Mouse (Mus musculus) naive thymus-derived CD4-positive, alpha-beta T cell, adult 2 months (primary cell): ENCODE measurements around the gene Anapc16.

Experiments used
- DNase-seq: peaks from one replicate; pipeline ENCODE4 v3.0.0-alpha.2; 2011; ENCODE audit warnings: low read depth

Gene Anapc16

DNA sequence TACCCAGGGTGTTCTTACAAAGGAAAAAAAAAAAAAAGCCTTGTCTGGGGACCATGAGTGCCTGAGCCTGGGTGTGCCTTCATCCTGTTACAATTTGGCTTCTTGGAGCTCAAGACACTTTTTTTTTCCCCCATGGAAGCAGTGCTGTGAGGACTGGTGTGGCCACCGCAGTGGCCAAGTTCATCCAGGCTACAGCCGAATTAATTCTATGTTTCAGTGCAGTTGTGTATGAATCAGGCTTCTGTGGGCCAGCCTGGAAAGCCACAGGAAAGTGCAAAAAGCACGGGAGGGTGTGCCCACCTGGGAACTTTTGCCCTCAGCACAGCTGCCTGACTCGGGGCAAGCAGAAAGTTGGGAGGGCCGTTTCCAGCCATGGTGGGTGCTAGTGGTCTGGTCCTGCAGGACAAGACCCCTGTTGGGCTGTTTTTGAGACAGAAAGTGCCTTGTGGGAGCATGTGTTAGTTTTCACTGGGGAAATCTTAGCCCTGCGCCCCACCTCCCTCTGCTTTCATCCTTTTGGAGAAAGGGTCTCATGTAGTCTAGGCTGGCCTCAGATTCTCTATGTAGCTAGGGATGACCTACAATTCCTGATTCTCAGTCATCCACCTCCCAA, 32.4 kb downstream of the Anapc16 start:
- DNase-seq = no peak

DNA sequence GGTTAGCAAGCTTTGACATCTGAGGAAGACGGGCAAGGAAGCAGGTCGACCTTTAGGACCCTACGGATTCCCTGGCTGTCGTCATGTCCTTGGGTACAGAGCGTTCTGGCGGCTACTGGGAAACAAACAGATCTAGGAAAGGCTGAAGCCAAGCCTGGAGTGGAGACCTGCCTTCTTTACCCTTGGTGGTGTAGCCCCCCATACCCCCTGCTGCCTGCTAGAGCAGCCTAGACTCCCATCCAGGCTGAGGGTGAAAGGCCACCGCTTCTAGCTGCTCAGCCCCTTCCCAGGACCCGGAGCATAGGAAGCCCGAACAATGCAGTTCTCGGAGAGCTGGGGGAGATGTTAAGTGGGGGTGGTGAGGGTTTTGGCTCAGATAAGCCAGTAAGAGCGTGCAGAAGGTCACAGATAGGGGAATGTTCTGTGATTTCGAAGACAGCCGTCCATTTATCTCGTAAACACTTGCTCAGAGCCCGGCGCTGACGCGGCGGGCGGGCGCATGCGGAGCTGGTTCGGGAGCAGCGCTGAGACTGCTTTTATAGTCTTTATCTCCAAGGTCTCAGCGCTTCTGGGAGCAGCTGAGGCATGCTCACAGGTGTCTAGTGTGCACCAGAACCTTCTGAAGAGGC, 33.0 kb downstream of the Anapc16 start:
- DNase-seq = peak; percentile 74

DNA sequence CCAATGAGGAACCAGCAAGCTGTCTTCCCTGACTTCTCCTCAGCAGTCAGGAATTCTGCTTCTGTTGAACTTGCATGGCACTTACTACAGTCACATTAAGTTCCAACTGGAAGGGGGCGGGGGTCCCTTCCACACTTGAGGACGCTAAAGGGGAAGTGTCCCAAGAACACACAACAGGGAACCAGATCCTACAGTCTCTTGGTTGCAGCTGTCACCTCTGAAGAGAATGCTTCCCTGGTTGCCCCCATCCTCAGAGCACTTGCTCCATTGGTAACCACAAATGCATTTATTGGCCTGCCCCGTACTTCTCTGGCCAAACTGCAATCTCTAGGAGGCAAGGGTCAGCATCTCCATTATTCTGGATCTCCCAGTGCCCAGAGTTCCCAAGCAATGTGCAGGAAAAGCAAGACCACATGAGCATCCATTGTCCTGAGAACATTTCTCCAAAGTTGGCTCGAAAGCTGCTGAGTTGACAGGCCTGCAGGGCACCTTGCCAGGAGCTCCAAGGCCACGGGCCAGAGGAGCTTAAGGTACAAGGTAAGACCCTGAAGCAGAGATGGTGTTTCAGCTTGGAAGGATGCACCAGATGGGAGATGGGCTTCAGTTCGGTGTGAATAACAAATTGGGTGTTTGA, 35.5 kb downstream of the Anapc16 start:
- no peak for DNase-seq

GRCm38 (mm10) chr10:59966743-59967142, 36.2 kb downstream of the Anapc16 start:
- no peak for DNase-seq

GRCm38 (mm10) chr10:59965788-59966187, 37.1 kb downstream of the Anapc16 start:
- DNase-seq = no peak

DNA sequence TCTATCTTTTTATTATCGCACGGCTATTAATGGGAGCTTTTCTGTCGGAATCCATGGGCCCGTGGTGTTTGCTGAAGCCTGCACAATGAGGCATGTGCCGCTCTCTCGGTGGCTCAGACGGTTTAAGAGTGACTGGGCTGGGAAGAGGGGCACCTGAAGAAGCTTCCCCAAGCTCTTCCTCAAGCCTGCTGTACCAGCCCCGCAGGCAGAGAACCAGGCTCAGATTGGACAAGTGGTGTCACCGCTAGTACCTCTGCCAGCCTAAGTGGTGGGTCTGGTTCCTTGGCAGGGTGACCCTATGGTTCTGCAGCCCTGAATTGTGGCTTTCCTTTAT, 37.6 kb downstream of the Anapc16 start:
- no peak for DNase-seq

DNA sequence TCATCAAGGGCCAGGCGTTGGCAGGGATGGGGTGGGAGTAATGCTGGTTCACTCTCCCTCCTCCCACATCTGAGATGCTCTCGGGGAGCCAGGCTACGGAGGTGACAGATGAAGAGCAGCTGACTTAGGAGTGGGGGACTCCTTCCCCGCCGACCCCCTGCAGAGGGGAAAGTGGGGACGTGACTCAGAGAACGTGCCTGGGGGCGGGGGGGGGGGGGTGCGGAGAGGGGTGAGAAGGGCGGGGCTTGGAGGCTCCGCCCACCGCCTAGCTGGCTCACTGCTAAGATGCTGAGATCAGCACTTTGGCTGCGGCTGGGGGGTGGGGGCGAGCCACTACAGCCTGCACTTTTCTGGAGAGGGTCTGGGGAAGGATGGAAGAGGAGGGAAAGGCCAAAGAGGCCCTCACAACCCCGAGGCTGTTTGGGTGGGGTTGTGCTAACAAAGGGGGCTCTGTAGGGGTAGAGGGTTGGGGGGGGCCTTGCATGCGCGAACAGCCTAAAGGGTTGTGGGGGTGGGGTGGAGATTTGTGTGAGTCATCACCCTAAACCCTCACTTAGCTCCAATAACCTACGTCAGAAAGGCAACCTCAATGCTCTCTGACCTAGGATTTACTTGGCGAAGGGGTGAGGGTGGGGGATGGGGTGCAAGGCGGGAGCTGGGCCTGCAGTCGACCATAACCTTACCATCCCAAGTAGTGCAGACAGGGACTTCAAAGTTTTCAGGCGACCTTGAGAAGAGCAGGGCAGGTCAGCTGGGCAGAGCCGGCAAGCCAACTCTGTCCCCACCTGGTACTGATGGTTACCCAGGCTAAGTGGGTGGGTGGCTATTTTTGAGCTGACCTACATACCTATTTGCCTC, 38.2 kb downstream of the Anapc16 start:
- peak; percentile 66 for DNase-seq

DNA sequence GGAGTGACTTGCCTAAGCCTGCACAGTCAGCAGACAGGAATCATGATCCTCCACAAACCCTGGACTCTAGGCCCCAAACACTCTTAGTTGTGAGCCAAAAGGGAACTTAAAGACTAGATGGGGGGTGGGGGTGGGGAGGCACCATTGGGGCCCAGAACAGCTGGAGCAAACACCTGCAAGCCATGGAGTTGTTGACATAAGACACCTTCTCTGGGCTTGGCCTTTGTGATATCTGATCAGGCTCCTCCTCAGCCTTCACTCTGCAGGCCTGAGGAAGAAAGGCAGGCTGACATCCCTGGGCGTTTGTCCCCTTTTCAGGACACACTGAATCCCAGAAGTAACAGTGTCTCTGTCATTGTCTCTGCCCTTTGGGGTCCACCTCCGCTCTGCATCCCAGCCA, 39.3 kb downstream of the Anapc16 start:
- peak; percentile 15 for DNase-seq

DNA sequence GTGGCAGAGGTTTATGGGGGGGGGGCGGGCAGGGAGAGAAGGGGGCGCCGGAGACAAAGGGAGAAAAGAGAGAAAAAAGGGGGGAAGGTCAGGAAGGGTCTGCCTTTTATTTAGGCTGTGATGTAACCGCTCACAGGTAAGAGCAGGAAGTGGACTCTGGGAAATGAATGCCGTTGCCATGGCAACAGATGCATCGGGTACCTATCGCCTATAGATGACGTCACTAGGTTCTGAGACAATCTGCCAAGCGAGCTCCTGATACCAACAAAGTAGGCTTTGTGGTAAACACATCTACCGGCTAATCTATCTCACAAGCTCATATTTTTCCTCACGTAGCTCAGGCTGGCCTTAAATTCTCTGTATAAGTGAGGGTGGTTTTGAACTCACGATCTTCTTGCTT, 43.4 kb downstream of the Anapc16 start:
- DNase-seq = peak; percentile 65

GRCm38 (mm10) chr10:59958458-59958857, 44.5 kb downstream of the Anapc16 start:
- DNase-seq = no peak

- DNase-seq = no peak
Measured at GRCm38 (mm10) chr10:59957171-59958149, 45.5 kb downstream of the Anapc16 start.

- no peak for DNase-seq
Measured at GRCm38 (mm10) chr10:59956681-59957080, 46.3 kb downstream of the Anapc16 start.

GRCm38 (mm10) chr10:59953564-59954039, 49.3 kb downstream of the Anapc16 start:
- DNase-seq = peak; percentile 77

GRCm38 (mm10) chr10:59952781-59953563, 50.0 kb downstream of the Anapc16 start:
- peak; percentile 48 for DNase-seq

DNA sequence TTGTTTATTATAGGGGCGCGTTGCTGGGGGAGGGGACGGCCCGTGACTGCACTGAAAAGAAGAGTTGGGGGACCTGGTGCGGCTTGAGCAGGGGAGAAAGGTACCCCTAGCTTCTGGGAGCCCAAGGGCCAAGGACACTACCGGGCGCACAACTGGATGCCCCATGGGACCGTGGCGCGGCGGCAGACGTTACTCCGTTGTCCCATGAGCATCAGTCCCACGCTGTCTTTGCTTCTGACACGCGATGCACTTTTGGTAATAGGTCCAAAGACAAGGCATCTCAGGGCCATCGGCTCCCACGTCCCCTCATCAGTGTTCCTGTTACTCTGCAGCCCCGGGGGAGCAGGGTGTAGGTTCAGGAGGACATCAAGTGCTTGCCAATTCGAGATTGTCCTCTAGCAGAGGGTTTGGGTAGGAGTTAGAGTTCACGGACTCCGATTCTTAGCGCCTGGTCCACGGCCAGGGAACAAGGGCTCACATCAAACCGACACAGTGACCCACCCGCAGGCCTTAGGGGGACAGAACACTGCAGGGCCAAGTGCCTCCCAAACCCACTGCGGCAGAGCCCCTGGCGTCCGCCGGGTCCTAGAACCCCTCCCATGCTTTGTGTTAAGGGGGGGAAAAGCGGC, 50.7 kb downstream of the Anapc16 start:
- DNase-seq = no peak

GRCm38 (mm10) chr10:59951211-59952151, 51.5 kb downstream of the Anapc16 start, which contains the start of gene Ddit4:
Gene Ddit4 (minus strand): TSS chr10:59951834.
- peak; percentile 98 for DNase-seq

DNA sequence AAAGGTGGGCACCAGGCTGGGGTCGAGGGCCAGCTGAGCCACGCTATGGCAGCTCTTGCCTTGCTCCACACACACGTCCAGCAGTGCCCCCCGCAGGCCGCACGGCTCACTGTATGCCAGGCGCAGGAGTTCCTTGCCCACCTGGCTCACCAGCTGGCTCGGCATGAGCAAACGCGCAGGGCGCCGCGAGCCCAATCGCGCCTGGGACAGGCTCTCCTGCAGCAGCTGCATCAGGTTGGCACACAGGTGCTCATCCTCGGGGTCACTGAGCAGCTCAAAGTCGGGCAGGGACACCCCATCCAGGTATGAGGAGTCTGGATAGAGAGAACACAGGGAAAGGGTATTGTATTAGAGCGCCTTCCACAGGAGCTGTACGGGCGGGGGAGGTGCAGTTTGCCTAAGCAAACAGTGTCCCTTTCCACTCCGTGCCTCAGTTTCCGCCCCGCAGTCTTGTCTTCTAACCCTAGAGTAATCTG, 52.2 kb downstream of the Anapc16 start:
- peak; percentile 74 for DNase-seq

DNA sequence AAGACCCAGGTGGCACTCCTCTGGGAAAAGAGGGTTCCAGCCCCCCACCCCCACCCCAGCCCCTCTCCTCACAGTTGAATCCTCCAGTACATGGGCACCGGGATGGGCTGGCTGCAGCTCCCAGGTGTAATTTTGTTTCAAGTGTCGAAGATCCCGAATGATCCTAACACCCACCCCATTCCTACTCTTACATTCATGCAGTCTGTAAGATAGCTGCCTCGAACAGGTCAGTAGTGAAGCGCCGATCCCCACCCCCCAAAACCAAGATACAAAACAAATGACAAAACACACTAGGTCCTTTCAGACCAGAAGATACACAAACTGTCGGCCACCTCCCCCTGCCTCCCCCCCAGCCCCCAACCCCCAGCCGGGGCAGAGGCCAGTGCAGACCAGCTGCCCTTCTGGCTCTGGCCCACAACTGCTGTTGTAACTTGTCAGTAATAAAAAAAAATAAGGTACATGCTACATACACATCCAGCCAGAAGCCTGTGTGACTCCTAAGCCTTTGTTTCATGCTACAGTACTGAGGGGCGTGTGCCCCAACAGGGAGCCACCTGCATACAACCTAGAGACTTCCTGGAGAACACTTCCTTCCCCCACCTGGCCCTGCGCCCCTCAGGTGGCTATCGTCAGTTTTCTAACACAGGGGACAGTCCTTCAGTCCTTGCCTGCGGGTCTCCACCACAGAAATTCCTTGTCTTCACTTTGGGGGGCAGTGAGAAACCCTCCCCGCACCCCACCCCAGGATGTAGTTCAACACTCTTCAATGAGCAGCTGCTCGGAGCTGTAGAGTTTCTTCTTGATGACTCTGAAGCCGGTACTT, 52.9 kb downstream of the Anapc16 start:
- DNase-seq = no peak
